Mouse (Mus musculus): ENCODE results near the gene Ptbp1.

Ptbp1 gene

GRCm38 (mm10) chr10:79834769-79835398 is 19.3 kb upstream of the Ptbp1 start:
- DNase-seq, result peak; percentile 53 to 66

- DNase-seq, result no peak
Observed at GRCm38 (mm10) chr10:79836918-79837317, 17.3 kb upstream of the Ptbp1 start.

DNA sequence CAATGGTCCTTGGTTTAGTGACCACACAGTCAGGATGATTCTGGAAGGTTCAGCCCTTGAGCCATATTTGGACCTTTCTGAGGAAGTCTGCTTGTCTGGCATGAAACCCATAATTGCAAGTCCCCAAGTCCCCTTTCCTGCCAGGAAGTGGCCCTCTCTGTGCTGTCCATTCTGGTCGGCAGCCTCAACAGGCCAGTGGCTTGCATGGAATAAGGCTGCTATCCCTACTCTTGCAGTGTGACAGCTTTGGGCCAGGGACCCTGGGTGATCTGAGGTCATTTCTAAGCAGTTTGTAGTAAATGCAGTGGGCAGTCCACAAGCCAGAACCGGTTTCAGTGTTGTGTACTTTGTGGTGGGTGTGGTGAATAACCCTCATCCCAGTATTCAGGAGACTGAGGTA is 16.1 kb upstream of the Ptbp1 start:
- no peak for DNase-seq

- DNase-seq, result no peak
Observed at GRCm38 (mm10) chr10:79840091-79840490, 14.1 kb upstream of the Ptbp1 start.

GRCm38 (mm10) chr10:79840644-79841551 is 13.3 kb upstream of the Ptbp1 start:
- no peak for DNase-seq

DNA sequence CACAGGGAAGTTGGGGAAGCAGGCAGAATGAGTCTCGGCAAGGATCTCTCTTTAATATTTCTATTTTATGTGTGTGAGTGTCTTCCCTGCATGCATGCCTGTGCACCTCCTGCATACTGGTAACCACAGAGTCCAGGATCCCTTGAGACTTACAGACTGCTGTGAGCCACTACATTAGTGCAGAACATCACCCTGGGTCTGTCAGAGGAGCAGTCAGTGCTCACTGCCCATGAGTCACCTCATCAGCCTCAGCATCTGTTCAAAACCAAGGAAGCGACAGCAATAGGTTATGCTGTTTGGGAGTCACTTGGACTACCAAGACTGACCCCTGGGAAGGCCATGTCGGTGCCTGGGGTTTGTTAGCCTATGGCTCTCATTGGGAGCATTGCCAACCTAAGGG is 11.9 kb upstream of the Ptbp1 start:
- no peak for DNase-seq

- no peak for DNase-seq
Observed at GRCm38 (mm10) chr10:79843476-79843875, 10.8 kb upstream of the Ptbp1 start.

DNA sequence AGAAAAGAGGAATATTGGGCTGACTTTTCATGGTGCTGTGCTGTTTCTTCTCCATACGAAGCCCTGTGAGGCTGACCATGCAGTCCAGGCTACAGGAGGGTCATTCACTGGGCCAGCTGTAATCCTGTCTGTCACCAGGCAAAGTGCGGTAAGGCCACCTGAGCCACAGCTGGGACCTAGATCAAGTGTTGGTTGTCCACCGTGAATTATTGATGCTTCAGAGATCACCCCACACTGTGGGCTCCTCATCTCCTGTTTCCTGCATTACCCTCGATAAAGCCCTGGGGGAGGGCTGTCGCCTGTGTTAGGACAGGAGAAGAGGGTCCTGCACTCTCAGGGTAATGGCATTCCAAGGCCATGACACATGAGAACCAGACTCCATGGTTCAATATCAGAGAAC is 7.7 kb upstream of the Ptbp1 start:
- DNase-seq, result no peak

DNA sequence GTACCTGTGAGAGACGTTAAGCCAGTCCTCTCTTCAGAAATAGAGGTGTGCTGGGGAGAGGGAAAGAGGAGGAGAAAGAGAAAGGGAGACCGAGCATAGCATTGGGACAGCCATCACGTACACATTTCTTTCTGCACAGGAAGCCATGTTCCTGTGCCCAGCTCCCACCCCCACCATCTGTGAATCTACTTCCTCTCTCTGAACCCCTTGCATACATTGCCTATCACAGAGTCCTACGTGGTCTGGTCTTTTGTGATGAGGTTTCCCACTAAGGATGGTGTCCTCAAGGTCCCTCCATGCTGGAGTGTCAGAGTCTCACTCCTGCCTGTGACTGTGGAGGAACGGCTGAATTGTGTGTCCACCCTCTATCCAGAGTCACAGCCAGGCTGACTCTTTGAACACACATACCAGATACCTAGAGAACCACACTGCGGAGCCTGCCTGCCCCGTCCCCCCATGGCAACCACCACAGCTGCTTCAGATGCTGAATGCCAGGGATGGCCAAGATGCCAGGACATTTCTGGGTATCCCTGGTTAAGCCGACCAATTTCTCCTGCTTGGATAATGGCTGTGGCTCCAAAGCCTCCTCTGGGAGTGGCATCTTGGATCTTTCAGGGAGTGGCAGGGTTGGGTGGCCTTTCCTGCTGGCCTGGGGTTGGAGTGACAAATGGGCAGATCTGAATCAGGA is 4.1 kb upstream of the Ptbp1 start:
- no peak for DNase-seq

GRCm38 (mm10) chr10:79851653-79852052 is 2.6 kb upstream of the Ptbp1 start:
- DNase-seq, result no peak

DNA sequence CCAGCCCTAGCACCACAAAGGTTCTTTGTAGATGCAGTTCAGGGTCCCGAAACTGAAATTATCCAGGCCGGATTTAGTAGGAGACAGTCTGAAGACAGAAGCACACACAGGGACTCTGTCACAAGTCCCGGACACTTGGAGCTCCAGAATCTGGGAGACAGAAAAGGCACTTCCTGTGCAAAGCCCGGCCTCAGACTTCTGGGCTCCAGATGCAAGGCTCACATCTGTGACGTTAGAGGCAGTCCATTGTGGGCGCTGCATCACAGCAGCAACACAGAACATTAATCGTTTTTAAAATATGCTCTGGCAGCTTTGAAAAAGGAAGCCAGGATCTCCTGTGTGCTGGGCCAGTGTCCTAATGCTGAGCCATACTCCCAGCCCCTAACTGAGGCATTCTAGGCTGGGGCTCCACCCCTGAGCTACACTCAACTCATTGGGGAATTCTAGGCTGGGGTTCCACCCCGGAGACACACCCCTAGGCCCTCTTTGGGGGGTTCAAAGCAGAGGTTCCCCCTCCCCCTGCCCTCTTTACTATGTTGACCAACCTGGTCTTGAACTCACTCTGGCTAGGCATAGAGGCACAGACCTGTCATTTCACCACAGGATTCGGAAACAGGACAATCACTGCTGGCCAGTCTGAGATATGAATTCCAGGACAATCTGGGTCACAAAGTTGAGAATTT is 2.0 kb upstream of the Ptbp1 start:
- no peak for DNase-seq

GRCm38 (mm10) chr10:79852827-79853226 is 1.4 kb upstream of the Ptbp1 start:
- DNase-seq, result no peak

- peak; percentile 60 to 69 for DNase-seq
Observed at GRCm38 (mm10) chr10:79853392-79853791, 835 bp upstream of the Ptbp1 start.

DNA sequence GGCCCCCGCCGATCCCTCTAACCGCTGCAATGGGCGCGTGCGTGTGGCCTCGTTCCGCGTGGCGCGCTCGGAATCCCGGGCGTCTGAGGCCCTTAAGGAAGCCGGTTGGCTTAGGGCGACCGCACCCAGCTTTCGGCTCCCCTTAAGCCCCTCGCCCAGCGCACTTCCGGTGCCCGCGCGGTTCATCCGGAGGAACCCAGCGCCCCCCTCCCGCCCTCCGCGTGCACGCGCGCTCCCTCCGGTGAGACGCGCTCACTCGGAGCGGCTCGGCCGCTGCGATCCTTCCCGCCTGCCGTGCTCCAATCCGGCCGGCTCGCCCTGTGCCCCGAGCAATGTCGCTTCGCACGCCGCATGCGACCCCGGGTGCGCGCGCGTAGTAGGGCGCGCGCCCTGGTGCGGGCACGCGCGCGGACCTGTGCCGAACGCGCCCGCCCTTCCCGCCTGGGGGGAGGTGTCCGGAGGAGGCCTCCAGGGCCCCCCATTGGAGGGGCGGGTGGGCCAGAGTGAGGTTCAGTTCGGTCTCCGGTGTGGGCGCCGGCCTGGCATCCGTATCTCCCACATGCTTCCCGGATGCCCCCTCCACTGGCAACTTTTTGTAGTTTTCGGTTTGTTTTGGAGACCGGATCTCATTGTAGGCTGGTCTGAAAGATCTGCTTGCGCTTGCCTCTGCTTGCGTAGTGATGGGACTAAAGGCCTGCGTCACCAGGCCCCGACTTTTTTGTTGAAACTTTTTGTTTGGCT is 744 bp downstream of the Ptbp1 start:
- peak; percentile 69 to 78 for DNase-seq

GRCm38 (mm10) chr10:79855558-79856184 is 1.4 kb downstream of the Ptbp1 start:
- DNase-seq, result no peak

DNA sequence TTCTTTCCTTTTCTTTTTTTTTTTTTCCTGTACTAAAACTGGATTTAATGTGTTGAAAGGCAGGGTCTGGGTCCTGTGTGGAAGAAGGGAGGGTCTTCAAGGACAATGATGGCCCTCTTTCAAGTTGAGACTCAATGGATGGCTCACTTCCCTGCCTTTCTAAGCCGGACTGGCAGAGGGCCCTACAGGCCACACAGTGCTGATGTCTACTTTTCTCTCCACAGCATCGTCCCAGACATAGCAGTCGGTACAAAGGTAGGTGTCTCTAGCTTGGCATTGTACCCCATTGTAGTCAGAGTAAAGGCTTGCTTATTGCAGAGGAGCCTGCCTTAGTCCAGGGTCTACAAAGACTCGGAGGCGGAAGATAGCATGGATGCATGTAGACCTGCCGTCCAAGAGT is 2.1 kb downstream of the Ptbp1 start:
- no peak for DNase-seq

DNA sequence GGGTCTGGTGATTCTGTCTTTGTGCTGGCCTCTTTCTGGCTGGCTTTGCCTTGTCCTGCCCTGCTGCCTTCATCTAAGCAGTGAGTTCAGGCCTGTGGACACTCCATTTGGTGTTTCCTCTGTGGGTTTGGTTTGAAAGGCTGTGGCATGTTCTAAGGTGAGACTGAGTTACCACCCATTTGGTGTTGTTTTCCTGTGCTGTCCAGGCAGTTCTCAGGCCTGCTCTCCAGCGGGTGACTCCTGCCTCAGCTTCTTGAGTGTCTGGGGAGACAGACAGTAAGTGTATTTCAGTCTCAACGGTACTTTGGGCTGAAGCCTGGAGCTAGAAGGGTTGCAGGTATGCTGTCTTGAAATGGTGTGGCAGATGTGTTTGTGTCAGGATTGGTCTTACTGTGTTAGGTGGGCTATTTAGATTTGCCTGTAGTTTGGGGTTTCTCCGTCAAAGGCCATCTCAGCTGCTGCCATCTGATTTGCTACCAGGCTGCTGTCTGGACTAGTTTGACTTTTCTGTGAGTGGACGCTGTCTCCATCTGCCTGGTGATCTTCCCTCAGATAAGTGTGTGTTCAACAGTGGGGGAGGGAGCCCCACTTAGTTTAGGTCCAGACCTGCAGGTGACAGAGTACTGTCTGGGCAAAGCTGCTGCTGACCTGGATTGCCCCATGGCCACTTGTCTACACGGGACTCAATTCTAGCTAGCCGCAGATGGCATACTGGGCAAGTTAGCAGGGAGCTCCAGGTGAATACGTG is 2.7 kb downstream of the Ptbp1 start:
- no peak for DNase-seq

DNA sequence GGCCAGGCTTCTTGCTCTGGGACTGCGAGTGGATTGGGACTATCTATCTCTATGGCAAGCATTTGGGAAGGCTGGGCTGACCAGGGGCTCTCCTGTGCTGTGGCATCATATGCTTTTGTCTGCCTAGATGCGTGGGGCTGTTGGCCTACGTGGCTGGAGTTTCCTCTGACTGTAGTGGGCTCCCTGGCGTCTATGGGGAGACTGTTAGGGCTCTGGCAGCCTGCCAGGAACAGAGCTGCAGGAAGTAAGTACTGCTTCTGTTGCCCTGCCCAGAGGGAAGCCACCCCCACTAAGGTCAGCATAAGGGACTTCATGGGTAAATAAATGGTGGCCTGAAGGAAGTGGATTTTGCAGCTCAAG is 3.2 kb downstream of the Ptbp1 start:
- no peak for DNase-seq

- no peak for DNase-seq
Observed at GRCm38 (mm10) chr10:79857894-79858293, 3.7 kb downstream of the Ptbp1 start.

DNA sequence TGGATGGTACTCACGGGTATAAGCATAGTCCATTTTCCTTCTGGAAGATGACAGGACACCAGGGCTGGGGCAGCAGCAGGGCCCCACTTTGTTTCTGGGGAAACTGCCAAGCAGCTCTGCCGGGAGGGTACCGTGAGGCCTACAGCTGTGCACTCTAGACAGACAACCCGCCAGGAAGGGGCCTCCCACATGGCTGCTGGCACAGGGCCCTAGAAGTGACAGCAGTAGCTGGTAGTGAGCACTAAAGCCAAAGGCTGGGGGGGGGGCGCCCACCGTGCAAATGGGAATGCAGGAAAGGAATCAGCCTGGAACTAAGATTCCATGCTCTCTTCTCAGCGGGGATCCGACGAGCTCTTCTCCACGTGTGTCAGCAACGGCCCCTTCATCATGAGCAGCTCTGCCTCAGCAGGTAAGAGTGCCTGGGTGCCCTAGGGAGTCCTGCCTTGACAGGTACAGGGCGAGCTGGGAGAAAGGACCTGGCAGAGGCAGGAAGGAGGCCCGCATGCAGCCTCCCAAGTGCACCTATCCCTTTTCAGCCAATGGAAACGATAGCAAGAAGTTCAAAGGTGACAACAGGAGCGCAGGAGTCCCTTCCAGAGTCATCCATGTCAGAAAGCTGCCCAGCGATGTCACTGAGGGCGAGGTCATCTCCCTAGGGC is 4.3 kb downstream of the Ptbp1 start:
- DNase-seq, result no peak

GRCm38 (mm10) chr10:79859116-79859515 is 4.9 kb downstream of the Ptbp1 start:
- DNase-seq, result no peak

All from thymus, adult 18-20 months (tissue).